Mouse (Mus musculus): Measurements from ENCODE around the gene Mrnip.

Gene Mrnip

DNA sequence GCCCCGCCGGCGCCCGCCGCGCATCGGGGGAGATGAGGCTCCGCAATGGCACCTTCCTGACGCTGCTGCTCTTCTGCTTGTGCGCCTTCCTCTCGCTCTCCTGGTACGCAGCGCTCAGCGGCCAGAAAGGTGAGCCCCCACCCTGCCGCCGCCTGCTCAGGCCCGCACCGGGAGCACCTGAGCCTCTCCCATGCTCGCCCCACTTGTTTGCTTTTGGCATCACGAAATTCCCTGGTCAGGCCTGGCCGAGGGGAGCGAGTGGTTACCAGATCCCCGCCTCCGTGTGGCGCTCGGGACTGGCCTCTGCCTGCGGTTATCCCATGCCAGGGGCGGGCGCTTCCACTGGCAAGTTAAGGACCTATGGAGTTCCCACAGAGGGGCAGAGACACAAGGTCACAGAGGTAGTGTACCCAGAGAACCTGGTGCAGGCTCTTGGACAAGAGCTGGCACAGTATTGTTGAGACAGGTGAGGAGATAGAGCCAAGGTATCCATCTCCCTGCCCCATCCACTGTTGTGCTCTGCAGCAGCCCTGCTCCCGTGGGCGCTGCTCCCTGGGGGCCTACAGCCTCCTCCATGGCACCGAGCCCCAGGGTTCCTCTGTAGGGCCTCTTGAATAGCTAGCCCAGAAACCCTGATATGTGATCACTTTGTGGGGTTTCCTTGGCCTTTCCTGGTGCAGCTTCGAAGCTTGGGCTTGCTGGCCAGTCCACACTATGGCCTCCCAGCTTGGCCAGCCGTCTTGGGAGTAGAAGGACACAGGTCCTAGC lies 51.6 kb downstream of the Mrnip start:
- peak; percentile 61 to 62 for DNase-seq

DNA sequence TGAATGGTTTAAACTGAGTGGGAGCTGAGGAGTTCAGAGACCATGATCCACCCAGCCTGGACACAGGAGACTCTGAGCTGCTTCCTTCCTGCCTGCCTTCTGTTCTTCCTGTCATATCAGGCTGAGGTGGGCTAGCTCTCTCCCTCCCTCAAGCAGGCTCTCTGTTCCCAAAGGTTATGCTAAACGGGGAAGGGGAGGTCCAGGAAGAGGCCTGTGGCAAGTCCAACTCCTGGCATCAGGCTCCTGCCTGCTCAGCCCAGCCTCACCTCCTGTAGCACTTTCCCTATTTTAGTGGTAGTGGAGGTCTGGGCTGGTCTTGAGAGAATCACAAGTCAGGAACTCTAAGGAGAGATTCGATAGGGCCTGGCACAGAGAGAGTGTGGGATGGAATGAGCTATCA lies 52.2 kb downstream of the Mrnip start:
- DNase-seq = no peak

DNA sequence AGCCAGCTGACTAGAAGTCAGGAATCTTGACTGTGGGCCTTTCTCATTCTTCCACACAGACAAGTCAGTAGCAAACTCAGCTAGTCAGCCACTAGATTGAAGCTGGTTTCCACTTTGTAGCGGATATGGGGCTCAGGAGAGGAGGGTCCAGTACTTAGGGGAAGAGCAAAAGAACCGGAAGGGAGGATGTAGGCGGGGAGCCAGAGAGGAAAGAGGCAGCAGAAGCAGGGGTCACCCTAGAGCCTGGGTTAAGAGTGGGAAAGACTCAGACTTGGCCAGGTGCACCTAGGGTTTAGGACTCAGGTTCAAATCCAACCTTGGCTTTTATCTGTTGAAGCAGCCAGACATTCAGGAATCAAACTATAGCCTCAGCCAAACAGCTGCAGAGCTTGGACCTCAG lies 53.0 kb downstream of the Mrnip start:
- no peak for DNase-seq

DNA sequence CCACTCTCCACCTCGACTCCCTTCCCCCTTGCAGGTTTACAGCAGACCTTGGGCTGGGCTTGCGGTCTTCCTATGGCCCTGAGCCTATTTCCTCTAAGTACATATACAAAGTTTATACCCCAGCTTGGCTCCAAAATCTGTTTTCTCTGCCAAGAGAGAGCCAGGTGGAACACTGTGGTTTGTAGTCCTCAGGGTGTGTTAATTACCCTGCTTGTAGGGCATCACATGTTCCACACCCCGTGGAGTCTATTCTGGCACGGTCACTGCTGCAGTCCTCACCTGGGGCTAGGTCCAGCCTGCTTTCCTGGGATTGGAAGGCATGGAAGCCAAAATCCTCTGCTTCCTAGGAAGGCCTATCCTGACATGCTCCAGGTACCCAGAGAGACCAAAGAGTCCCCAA lies 53.5 kb downstream of the Mrnip start:
- peak; percentile 79 to 82 for DNase-seq

DNA sequence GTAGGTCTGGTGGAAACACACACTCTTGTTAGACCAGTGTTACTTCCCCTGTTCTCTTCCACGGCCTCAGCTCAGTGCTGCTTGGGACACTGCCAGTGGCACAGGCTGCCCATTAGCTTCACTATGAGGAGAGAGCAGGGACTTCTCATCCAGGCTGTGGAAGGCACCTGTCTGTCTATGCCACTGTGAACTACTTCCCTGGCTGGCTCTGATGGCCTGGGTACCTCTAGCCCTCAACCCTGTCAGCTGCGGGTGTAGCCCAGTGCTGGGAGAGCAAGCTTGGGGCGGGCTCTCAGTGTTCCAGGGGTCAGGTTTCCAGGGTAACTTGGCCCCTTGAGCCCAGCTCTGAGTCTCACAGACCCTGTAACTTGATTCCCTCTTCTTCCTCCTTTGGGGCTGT lies 54.5 kb downstream of the Mrnip start:
- peak; percentile 71 for DNase-seq

DNA sequence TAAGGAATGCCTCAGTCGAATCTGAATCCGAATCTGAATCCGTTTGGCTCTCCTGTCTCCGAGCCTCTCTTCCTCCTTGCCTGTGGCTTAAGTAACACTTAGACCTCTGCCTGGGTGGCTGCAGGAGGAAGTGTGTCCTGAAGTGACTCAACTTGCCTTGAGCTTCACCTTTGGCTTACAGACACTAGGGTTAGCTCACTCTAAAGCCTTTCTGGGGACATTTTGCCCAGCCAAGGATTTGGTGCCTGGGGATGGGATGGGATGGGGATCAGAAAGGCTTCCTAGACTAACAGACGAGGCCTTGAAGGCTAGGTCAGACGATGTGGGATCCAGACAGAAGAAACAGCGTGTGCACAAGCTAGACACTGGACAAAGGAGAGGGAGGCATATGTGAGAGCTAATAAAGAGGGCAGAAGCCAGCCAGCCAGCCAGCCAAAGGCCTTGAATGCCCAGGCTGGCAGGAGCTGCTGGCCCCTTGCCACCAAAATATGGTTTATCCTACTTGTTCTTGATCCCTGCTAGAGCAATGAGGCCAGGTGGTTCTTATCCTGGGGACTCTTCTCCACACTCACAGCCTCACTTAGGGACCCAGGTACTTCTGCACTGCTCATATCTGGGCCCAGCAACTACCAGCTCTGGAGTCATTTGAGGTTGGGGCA lies 55.1 kb downstream of the Mrnip start:
- DNase-seq = peak; percentile 92 to 93

DNA sequence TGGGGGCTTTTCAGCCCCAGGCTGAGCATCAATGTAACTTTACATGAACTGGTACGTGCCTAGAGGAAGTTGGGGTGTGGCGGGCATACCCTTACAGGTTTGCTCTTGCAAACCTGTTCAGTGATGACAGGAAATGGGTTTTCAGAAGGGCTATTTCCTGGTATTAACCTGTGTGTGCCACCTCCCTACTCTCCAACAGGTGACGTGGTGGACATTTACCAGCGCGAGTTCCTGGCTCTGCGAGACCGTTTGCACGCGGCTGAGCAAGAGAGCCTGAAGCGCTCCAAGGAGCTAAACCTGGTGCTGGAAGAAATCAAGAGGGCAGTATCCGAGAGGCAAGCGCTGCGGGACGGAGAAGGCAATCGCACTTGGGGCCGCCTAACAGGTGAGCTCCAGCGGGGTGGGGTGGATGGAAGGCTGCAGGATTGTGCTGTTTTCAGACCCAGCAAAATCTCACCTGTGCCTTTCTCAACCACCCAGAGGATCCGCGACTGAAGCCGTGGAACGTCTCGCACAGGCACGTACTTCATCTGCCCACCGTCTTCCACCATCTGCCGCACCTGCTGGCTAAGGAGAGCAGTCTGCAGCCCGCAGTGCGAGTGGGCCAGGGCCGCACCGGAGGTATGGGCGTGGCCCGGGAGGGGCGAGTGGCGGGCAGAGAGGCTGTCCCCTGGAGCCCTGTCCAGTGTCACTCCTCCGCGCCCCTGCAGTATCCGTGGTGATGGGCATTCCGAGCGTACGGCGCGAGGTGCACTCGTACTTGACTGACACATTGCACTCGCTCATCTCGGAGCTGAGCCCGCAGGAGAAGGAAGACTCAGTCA lies 56.4 kb downstream of the Mrnip start:
- no peak for DNase-seq

DNA sequence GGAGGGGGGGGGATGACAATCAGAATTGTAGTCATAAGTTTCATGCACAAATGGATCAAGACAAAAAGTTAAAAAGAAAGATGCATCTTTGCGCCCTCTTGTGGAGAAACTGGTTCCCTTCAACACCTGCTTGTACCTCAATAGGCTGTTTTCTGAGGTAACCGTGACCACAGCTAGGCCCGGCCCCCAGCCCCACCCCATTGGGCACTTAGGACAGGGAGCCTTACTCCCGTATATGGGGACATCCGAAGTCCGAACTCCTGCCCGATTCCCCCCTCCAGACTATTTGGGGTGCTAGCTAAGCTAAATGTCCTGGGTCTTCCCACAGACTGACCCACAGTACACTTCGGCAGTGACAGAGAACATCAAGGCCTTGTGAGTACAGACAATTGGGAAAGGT lies 57.2 kb downstream of the Mrnip start:
- peak; percentile 62 to 77 for DNase-seq

DNA sequence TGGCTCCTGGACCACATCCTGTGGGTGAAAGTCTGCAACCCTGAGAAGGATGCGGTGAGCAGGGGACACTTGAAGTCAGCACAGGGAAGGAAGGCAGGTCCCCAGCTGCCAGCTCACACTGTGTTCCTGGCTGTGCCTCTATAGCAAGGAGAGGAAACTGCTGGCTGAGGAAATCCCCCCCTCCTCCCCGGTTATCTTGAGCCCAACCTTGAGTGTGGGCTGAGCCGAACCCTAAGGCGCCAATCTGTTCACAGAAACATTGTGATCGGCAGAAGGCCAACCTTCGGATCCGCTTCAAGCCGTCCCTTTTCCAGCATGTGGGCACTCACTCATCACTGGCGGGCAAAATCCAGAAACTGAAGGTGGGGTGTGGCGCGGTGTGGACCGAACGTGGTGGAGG lies 58.8 kb downstream of the Mrnip start:
- DNase-seq = no peak

DNA sequence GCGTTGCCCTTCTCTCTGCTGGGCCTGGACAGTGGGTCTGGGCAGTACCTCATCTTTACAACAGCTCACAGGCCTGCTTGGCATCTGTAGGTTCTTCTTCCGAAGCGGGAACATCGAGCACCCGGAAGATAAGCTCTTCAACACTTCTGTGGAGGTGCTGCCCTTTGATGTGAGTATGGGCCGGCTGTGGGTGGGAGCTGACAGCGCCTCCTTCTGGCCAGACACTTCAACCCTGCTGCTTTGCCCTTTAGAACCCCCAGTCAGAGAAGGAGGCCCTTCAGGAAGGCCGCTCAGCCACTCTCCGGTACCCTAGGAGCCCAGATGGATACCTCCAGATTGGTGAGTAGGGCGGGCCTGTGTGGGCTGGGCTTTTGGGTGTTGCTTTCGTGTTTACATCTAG lies 59.7 kb downstream of the Mrnip start:
- DNase-seq = no peak

DNA sequence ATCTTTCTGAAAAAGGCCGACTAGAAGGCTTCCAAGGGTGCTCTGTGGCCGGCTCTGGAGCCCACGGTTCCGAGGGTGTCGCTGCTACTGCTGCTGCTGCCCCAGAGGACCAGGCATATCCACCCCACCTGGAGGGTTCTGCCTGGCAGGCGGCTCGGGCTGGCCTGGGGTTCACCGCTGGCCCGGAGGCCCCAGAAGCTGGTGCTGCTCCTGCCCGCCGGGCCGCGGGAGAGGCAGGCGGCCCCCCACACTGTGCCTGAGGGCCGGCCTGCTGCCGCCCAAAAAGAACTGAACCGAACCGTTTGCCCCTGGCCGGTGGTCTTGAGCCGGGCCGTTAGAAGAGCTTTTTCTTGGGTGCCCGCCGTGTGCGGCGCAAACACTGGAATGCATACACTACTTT lies 60.4 kb downstream of the Mrnip start:
- no peak for DNase-seq

DNA sequence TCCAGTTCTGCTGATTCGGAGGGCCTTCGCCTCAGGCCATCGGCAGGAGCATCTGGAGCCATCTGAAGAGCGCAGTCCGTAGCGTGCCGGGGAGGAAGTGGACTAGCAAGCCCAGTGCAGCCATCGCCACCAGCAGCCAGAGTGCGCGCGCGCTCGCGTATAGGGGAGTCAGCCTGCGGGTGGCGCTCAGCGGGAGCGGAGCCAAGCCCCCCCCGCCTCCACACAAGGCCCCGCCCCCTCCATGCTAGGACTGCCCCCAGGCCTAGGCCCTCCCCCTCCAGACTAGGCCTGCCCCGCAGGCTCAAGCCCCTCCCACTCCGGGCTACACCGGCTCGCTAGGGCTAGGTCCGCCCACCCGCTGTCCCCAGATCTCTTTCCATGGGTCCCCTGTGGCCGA lies 62.3 kb downstream of the Mrnip start:
- peak; percentile 62 to 75 for DNase-seq

DNA sequence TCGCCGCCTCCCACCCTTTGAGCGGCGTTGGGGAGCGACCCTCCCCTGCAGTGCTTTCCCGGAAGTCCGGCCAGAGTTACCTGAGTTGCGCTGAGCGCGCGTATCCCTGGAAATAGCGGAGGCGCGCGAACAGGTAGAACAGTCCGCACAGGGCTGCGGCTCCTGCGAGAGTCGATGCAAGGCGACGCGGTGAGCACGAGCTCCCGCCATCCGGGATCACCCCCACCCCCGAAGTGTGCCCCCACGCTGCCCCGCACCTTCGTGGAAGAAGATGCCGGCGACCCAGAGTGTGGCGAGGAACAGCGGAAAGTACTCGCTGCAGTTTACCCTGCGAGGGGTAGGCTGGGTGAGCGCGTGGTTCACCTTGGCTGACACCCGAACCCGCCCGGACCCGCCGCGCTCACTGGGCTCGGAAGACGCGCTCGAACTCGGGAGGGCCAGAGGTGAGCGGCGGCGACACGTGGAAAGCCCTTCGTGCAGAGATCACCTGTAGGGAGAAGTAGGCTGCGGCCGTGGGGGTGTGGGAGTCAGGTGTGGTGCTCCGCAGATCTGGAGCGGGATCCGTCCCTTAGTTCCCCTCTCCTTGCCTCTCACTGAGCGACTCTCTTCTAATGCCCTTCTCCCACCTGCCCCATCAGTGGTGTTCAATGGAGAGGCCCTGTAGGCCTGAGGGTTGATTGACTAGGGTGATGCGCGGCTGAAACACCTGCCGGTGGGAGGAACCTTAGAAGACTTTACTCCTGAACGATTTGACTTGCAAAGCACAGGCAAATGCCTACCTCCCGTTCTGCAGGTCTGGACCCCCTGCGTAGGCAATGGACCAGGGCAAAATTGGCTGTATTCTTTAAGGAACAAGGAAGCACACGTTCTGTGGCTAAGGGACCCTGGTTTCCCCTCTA lies 62.9 kb downstream of the Mrnip start:
- no peak for DNase-seq

DNA sequence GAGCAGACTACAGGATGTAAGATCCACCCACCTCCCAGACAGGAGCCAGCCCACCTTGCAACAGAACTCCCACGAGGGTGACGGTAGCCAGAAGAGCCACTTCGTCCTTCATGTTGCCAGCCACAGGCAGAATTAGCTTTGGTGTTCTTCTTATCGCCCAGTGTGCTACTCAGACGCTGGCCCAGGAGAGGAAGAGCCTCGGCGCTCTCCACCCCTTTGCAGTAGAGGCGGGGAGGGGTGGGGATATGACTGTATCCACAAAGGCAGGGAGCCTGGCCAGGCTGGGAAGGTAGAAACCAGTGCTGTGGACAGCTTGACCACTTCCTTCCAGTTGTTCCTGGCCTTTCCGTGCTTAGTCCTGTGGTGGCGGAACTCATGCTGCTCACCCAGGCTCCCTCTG lies 64.1 kb downstream of the Mrnip start, which contains the start of gene Ltc4s:
Ltc4s (minus strand) TSS at position 293 of the 400 bp plus-strand sequence.
- DNase-seq = no peak

DNA sequence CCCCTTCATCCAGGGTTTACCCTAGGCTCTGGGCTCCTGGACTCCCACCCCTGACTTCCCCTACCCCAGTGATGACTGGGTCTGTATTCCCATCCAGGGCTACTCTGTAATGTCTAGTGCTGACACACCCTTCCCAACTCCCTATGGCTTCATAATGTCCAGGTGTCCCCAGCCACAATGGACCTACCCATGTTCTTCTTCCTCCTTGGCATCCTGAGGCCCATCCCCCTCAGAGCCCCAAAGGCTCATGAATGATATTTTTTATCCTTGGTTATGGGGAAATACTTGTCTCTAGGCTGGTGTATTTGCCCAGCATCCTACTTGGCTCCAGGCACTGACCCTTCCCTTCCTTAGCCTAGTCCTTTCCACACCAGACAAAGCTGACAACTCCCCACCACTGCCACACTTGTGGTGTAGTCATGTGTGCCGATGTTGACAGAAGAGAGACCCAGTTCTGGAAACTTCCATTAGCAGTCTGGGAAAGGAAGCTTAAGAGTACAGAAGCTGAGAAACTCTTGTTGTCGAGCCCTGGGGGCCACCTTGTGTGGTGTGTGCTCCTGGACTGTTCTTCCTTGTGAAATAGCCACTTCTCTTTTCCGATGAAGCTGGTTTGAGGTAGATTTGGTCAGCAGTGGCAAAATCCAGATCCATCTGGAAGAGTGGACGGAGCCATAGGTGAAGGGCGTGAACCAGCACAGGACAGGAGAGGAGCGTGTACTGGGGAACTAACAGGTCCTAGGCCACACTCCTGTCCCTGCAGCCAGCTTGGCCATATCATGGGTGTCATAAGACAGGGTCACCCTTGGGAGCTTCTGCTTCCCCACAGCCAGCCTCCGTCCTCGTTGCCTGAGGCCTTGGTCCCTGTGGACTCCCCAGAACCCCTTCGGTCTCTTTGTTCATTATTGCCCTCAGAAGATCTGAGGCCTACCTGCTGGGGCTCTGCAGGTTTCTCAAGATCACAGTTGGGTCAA lies 64.9 kb downstream of the Mrnip start:
- DNase-seq = no peak

DNA sequence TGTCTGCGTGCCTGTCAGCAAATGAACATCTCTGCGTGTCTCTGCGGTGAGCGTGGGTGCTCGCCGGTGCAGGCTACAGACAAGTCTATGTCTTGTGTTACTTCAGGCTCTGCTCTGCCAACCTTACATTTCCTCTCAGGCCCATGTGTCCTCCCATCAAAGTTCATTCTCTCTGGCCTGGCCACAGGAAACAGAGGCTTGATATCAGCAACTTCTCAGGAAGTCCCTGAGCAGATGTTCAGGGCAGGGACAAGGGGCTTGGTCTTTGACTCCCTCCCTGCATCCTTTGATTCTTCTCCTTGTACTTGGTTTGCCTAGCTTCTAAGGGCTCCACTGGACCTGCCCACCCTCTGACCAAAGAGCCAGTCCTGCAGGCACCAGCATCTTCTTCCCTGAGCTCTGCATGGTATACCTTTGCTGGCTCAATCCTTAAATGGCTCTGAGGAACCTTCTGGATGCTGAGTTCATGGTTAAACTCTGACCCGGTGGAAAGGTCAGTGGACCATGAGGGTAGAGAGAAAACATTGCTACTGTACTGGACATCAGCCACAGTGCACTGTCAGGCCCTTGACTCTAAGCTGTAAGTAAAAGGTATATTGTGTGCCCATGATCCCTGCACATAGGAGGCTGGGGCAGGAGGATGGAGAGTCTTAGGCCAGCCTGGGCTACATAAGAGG lies 66.1 kb downstream of the Mrnip start:
- no peak for DNase-seq

DNA sequence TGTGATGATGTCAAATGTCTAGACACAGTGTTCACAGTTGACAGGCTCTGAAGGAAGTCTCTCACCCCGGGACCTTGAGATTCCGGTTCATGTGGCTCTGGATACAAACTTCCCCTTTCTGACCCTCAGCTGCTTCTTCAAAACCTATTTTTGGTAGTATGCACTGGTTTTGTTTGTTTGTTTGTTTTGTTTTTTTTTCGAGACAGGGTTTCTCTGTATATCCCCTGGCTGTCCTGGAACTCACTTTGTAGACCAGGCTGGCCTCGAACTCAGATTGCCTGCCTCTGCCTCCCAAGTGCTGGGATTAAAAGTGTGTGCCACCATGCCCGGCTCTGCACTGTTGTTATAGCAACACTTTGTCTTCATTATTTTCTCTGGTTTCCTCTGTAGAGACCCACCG lies 69.7 kb downstream of the Mrnip start:
- DNase-seq = no peak

DNA sequence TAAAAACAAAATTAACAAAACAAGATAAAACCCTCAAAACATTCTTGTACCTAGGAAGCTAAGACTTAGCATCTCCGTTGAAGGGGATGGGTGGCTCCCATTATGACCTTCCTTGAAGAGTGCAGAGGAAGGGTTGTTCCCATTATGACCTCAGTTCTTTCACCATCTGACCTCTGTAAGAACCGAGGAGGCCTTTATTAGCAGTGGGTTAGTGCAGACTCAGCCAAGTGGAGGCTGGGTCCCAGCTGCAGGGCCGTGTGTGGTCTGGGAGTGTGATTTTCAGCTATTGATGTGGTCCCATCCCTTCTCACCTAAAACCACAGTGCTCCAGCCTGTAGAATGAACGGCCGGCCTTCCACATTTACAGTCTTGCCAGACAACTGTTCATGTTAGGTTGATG lies 71.0 kb downstream of the Mrnip start:
- DNase-seq = no peak

DNA sequence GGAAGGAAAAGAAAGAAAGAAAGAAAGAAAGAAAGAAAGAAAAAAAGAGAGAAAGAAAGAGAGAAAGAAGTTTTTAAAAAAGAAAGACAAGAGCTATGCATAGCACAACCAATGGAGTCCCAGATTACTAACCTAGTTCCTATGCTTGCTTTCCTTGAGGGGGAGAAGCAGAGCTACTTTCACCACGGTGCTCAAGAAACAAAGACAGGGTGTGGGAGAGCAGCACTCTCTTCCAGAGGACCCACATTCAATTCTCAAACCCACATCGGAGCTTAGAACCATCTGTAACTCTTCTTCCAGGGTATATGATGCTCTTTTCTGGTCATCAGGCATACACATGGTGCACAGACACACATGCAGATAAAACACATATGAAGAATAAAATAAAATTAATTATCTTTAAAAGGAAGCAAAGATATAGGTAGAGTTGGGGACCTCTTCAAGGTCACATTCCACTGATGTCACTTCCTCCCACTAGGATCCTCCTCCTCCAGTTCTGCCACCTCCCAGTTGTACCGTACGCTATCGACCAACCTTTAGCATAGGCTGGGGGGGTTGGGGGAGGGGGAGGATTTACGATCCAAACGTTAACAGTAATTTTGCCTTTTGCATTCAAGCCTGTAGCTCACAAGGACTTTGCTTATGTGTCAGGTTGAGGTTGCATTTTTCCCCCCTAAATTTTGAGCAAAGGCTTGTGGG lies 74.4 kb downstream of the Mrnip start:
- DNase-seq = no peak

Measured in cerebellum, postnatal 36 days (tissue).